In the genomic region with DNA sequence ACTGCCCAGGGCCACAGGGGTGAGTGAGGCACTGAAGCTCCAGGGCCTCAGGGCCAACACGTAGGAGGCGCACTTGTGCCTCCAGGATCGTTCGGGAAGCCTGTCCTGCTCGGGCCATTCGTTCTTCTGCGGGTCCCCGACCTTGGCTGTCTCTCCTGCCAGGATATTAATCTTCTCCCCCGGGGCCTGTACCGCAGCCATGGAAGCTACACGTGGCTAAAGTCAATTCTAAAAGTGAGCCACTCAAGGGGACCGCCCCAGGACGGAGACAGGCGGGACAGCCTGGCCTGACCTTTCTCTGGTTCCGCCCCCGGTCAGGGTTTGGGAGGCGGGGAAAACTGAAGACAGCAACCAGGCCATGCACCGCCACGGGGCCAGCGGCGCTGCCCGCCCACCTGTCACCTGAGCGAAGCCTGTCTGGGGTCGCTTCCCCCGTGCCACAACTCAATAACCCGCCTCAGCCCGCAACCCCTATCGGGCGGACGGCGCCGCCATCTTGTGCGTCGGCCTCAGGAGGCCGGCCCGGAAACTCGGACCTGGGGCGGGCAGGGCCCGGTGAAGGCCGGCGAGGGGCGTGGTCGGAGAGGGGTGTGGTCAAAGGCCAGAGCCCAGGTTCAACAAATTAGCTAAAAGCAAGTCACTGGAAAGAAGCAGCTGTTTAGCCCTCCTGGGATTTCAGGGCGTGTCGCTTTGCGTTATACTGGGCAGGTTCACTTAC, we compare ENCODE assay signal across 8 mouse cellular contexts. TPM values are rescaled to one million over a fixed set of nuclear protein-coding genes. Genes with fewer than 3 reads are reported as not detected.
A peak's percentile ranks its signal among the peaks of the same experiment; 100 is the strongest.
DNase-seq lines count a peak whose midpoint lies in the region; ATAC-seq lines count a peak whose summit lies in the region.

A gene (minus strand): TSS at position 522 of the 718 bp plus-strand sequence.

- H3K9me3 ChIP-seq in intestine, embryonic 15.5 days: no peaks in the 10 kb centered on the region
- no peaks in the 10 kb centered on the region for H3K9me3 ChIP-seq in midbrain, embryonic 11.5 days (ENCODE audit: control insufficient read depth, low read length)

- H3K4me2 ChIP-seq in intestine, embryonic 15.5 days (replicated peaks): peak within 1 kb of the TSS; percentile 94
- H3K4me2 ChIP-seq in midbrain, embryonic 11.5 days: peak within 1 kb of the TSS; percentile 79

- H3K27me3 ChIP-seq in intestine, embryonic 15.5 days (replicated peaks): no peaks in the 10 kb centered on the region
- no peaks in the 10 kb centered on the region for H3K27me3 ChIP-seq in midbrain, embryonic 11.5 days (ENCODE audit: control insufficient read depth, insufficient read depth, low read length)

- intact Hi-C loops in gastrocnemius, postnatal 36 days (cut with DNase I): no loop called here
- intact Hi-C loops in left cerebral cortex, postnatal 4 days (cut with DNase I): no loop called here

- H3K4me1 ChIP-seq in intestine, embryonic 15.5 days (replicated peaks): peaks cover 13% of the 10 kb centered on the region; the same call in 1 of the 2 replicates
- H3K4me1 ChIP-seq in midbrain, embryonic 11.5 days (ENCODE audit: control insufficient read depth, insufficient read depth, low read length): peaks cover 8% of the 10 kb centered on the region

- H3K4me3 ChIP-seq in intestine, embryonic 15.5 days (replicated peaks): peak within 1 kb of the TSS; percentile 91
- peak within 1 kb of the TSS; percentile 75 for H3K4me3 ChIP-seq in midbrain, embryonic 11.5 days (ENCODE audit: low read depth, low read length)

- ATAC-seq in intestine, embryonic 15.5 days: peak; percentile 87
- ATAC-seq in midbrain, embryonic 11.5 days (ENCODE audit: low FRiP score): peak; percentile 70
- ATAC-seq in activated CD4-positive, CD25-positive, alpha-beta regulatory T cell, adult 4 months: no peak

- peak within 1 kb of the TSS; percentile 83 for H3K27ac ChIP-seq in intestine, embryonic 15.5 days
- H3K27ac ChIP-seq in midbrain, embryonic 11.5 days (ENCODE audit: low read depth, low read length): no peak within 1 kb of the TSS

- peak; percentile 94 for DNase-seq in adrenal gland, adult 2 months
- peak; percentile 94 for DNase-seq in embryo, embryonic 11 days
- DNase-seq in gastrocnemius, postnatal 36 days: peak; percentile 76 to 79
- DNase-seq in left cerebral cortex, postnatal 4 days: peak; percentile 83
- DNase-seq in midbrain, embryonic 11.5 days (ENCODE audit: low spot score, missing footprints): peak; percentile 98
- peak; percentile 77 for DNase-seq in right cerebral cortex, postnatal 4 days

- H3K9ac ChIP-seq in intestine, embryonic 15.5 days: peak within 1 kb of the TSS; percentile 92
- H3K9ac ChIP-seq in midbrain, embryonic 11.5 days (ENCODE audit: low read length): peak within 1 kb of the TSS; percentile 89

- WGBS in intestine, embryonic 15.5 days: under 1% methylated on average over 46 of the region's 46 CpGs
- WGBS in midbrain, embryonic 11.5 days: under 1% methylated on average over 46 of the region's 46 CpGs

- no peaks in the 10 kb centered on the region for H3K36me3 ChIP-seq in intestine, embryonic 15.5 days
- H3K36me3 ChIP-seq in midbrain, embryonic 11.5 days (ENCODE audit: control insufficient read depth, insufficient read depth, low read length): no peaks in the 10 kb centered on the region

RNA-seq across cellular contexts. Expression of the gene that starts here (rescaled TPM):
- 10 to 100 TPM; 16.0 to 22.3 TPM for total RNA-seq in adrenal gland, adult 2 months (2021)
- polyA plus RNA-seq in adrenal gland, adult 2 months (2012; rRNA removed): 25.4 and 30.2 TPM in 2 replicates
- 10 to 100 TPM; 10.7 to 11.6 TPM for total RNA-seq in gastrocnemius, postnatal 36 days (2021)
- polyA plus RNA-seq in intestine, embryonic 15.5 days (2015; fragmentation: Nextera tagmentation; extraction: Ambion mirVana): 22.0 and 22.7 TPM in 2 replicates
- 1 to 10 TPM; 8.5 to 8.6 TPM for total RNA-seq in left cerebral cortex, postnatal 4 days (2021)
- polyA plus RNA-seq in midbrain, embryonic 11.5 days (2014; fragmentation: Nextera tagmentation; extraction: Ambion mirVana): 15.5 and 15.8 TPM in 2 replicates
- 1 to 10 TPM; 7.4 to 8.4 TPM for polyA plus RNA-seq in activated CD4-positive, CD25-positive, alpha-beta regulatory T cell, adult 4 months (2017; shearing (Covaris generic))
